Mouse (Mus musculus) liver, embryonic 14.5 days (tissue): ENCODE data around the gene Sdhc.

Experiments used
- CTCF ChIP-seq: IDR thresholded peaks from 2 replicates; pipeline ENCODE4 v1.5.1; 2016; ENCODE audit warnings: antibody characterized with exemption, low read depth, control low read depth
- EP300 ChIP-seq: IDR thresholded peaks from 2 replicates; pipeline ENCODE4 v1.6.1; 2016; ENCODE audit warnings: antibody characterized with exemption, low read depth

DNA sequence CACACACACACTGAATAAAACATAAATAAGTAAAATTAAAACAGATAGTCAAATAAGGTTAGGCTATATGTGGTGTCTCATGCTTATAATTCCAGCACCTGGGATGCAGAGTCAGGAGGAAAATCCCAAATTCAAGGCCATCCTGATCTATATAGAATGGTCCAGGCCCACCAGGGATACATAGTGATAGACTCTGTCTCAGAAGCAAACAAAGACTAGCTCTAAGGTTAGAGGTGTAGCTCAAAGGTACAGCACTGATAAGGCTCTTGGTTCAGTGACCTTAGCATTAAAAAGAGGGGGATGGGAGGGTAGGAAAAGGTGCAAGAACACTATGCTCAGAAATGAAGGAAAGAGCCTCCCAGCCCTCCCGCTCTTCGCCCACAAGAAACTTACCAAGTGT lies 14.8 kb downstream of the Sdhc start:
- TF ChIP-seq CTCF, result no peak
- TF ChIP-seq EP300, result no peak
